Mouse (Mus musculus): ENCODE data around the gene Pla2g5.
"Not testable (repeated sequence)": the region's sequence is repeated elsewhere in the genome, so short reads cannot be mapped to it uniquely, and the experiment has no call there.

Gene Pla2g5

GRCm38 (mm10) chr4:138857576-138857975 is 5.7 kb downstream of the Pla2g5 start:
- no peak for DNase-seq (ENCODE audit: low read depth, low spot score)

GRCm38 (mm10) chr4:138856491-138856890 is 6.8 kb downstream of the Pla2g5 start:
- peak; percentile 43 for DNase-seq (ENCODE audit: low read depth, low spot score)

GRCm38 (mm10) chr4:138855092-138855632 is 8.1 kb downstream of the Pla2g5 start:
- no peak for DNase-seq (ENCODE audit: low read depth, low spot score)

- DNase-seq (ENCODE audit: low read depth, low spot score) = no peak
These were observed 10.3 kb downstream of the Pla2g5 start for GRCm38 (mm10) chr4:138852961-138853360.

GRCm38 (mm10) chr4:138851463-138851862 is 11.8 kb downstream of the Pla2g5 start:
- DNase-seq (ENCODE audit: low read depth, low spot score) = peak; percentile 34

GRCm38 (mm10) chr4:138841386-138841785 is 21.9 kb downstream of the Pla2g5 start:
- no peak for DNase-seq (ENCODE audit: low read depth, low spot score)

GRCm38 (mm10) chr4:138840726-138841125 is 22.6 kb downstream of the Pla2g5 start:
- no peak for DNase-seq (ENCODE audit: low read depth, low spot score)

- no peak for DNase-seq (ENCODE audit: low read depth, low spot score)
These were observed 23.5 kb downstream of the Pla2g5 start for GRCm38 (mm10) chr4:138839806-138840205.

- DNase-seq (ENCODE audit: low read depth, low spot score) = no peak
These were observed 36.1 kb downstream of the Pla2g5 start for GRCm38 (mm10) chr4:138827147-138827546.

- peak; percentile 13 for DNase-seq (ENCODE audit: low read depth, low spot score)
These were observed 37.3 kb downstream of the Pla2g5 start for GRCm38 (mm10) chr4:138825751-138826567.

GRCm38 (mm10) chr4:138824660-138825059 is 38.6 kb downstream of the Pla2g5 start:
- DNase-seq (ENCODE audit: low read depth, low spot score) = no peak

- DNase-seq (ENCODE audit: low read depth, low spot score) = not testable (repeated sequence)
These were observed 39.1 kb downstream of the Pla2g5 start for GRCm38 (mm10) chr4:138824161-138824560.

- no peak for DNase-seq (ENCODE audit: low read depth, low spot score)
These were observed 42.2 kb downstream of the Pla2g5 start for GRCm38 (mm10) chr4:138821036-138821435.

GRCm38 (mm10) chr4:138819101-138819500 is 44.2 kb downstream of the Pla2g5 start:
- DNase-seq (ENCODE audit: low read depth, low spot score) = peak; percentile 17

- no peak for DNase-seq (ENCODE audit: low read depth, low spot score)
These were observed 45.5 kb downstream of the Pla2g5 start for GRCm38 (mm10) chr4:138817736-138818135.

GRCm38 (mm10) chr4:138816166-138816565 is 47.1 kb downstream of the Pla2g5 start:
- DNase-seq (ENCODE audit: low read depth, low spot score) = no peak

GRCm38 (mm10) chr4:138806920-138807541 is 56.3 kb downstream of the Pla2g5 start:
- no peak for DNase-seq (ENCODE audit: low read depth, low spot score)

GRCm38 (mm10) chr4:138806160-138806559 is 57.1 kb downstream of the Pla2g5 start:
- DNase-seq (ENCODE audit: low read depth, low spot score) = no peak

GRCm38 (mm10) chr4:138805248-138805647 is 58.0 kb downstream of the Pla2g5 start:
- no peak for DNase-seq (ENCODE audit: low read depth, low spot score)

- no peak for DNase-seq (ENCODE audit: low read depth, low spot score)
These were observed 60.4 kb downstream of the Pla2g5 start for GRCm38 (mm10) chr4:138802917-138803316.

GRCm38 (mm10) chr4:138801631-138802030 is 61.7 kb downstream of the Pla2g5 start:
- no peak for DNase-seq (ENCODE audit: low read depth, low spot score)

GRCm38 (mm10) chr4:138800134-138800744 is 63.0 kb downstream of the Pla2g5 start:
- no peak for DNase-seq (ENCODE audit: low read depth, low spot score)

All from skeletal muscle tissue, adult 2 months (tissue).